Mouse (Mus musculus): Measurements from ENCODE around the gene Olig1.

- TF ChIP-seq POLR2A (IDR thresholded peaks at IDR 0.05; ENCODE audit: borderline replicate concordance, low read depth, low read length), result no peak
- TF ChIP-seq CTCF (IDR thresholded peaks at IDR 0.05; ENCODE audit: low read depth, low read length), result no peak
Observed at GRCm38 (mm10) chr16:91305512-91306111, 36.0 kb downstream of the Olig1 start.
